Mouse (Mus musculus) neural tube, embryonic 13.5 days (tissue): ENCODE data around the gene BC017158. TPM values are rescaled to one million over a fixed set of nuclear protein-coding genes. Genes with fewer than 3 reads are reported as not detected.

Experiments used
- ATAC-seq: fragments of 200-750 bp; cut with Nextera tagmentation; 2 replicates; pipeline ENCODE4 v1.8.0; 2017; ENCODE audit warnings: low read depth, mild to moderate bottlenecking, moderate TSS enrichment, moderate library complexity
- H3K27ac ChIP-seq: fragments of 300-500 bp; sonication (generic); replicated peaks from 2 replicates; pipeline ENCODE4 v1.5.1; 2015; ENCODE audit warnings: moderate library complexity, mild to moderate bottlenecking, inconsistent platforms
- H3K27me3 ChIP-seq: fragments of 300-500 bp; sonication (generic); 2 replicates; pipeline ENCODE4 v1.6.1; 2015; ENCODE audit warnings: mild to moderate bottlenecking, inconsistent platforms
- H3K36me3 ChIP-seq: fragments of 300-500 bp; sonication (generic); 2 replicates; pipeline ENCODE4 v1.6.1; 2015; ENCODE audit warnings: mild to moderate bottlenecking, inconsistent platforms
- H3K4me1 ChIP-seq: fragments of 300-500 bp; sonication (generic); replicated peaks from 2 replicates; pipeline ENCODE4 v1.6.1; 2015; ENCODE audit warnings: inconsistent platforms
- H3K4me2 ChIP-seq: fragments of 300-500 bp; sonication (generic); 2 replicates; pipeline ENCODE4 v1.6.1; 2015; ENCODE audit warnings: inconsistent platforms, mild to moderate bottlenecking, moderate library complexity
- H3K4me3 ChIP-seq: fragments of 300-500 bp; sonication (generic); 2 replicates; pipeline ENCODE4 v1.5.1; 2015; ENCODE audit warnings: mild to moderate bottlenecking, inconsistent platforms
- H3K9ac ChIP-seq: fragments of 300-500 bp; sonication (generic); 2 replicates; pipeline ENCODE4 v1.6.1; 2015; ENCODE audit warnings: moderate library complexity, mild to moderate bottlenecking, inconsistent platforms
- H3K9me3 ChIP-seq: fragments of 300-500 bp; sonication (generic); 2 replicates; pipeline ENCODE4 v1.6.1; 2016; ENCODE audit warnings: inconsistent platforms
- WGBS: fragments of 180-500 bp; shearing (Covaris S2); methylation state at CpG from one replicate; pipeline ENCODE4 v1.1.7; 2015; 5-methylcytosine and 5-hydroxymethylcytosine counted together
- polyA plus RNA-seq: library from polyadenylated mRNA; unstranded; fragments of >200 nt; fragmentation: Nextera tagmentation; extraction: Ambion mirVana; gene quantifications from 2 replicates; pipeline ENCODE4 v1.2.1, GENCODE M21; 2015

Gene BC017158
- polyA plus RNA-seq, 1 experiment from 2014 or later = 19.7 TPM

- H3K27me3 ChIP-seq = no peaks in the 10 kb centered on the region
- no peak overlapping the region for H3K27ac ChIP-seq
- H3K9me3 ChIP-seq = no peaks in the 10 kb centered on the region
- no peak for ATAC-seq
- H3K4me1 ChIP-seq = 0 out of 2 replicates have a peak, but pooled peaks cover 5% of the 10 kb centered on the region
- no peak overlapping the region for H3K4me3 ChIP-seq
- 91% methylated on average over 2 of the region's 2 CpGs for WGBS
- no peaks in the 10 kb centered on the region for H3K36me3 ChIP-seq
- no peak overlapping the region for H3K4me2 ChIP-seq
- H3K9ac ChIP-seq = no peak overlapping the region
Observed at GRCm38 (mm10) chr7:128320219-128320816, 22.3 kb upstream of the BC017158 start.

GRCm38 (mm10) chr7:128319140-128319539 lies 21.2 kb upstream of the BC017158 start:
- no peak for ATAC-seq
- H3K9me3 ChIP-seq = no peaks in the 10 kb centered on the region
- H3K36me3 ChIP-seq = no peaks in the 10 kb centered on the region
- H3K27me3 ChIP-seq = no peaks in the 10 kb centered on the region
- WGBS = 88% methylated on average over 7 of the region's 7 CpGs
- no peak overlapping the region for H3K4me3 ChIP-seq
- no peak overlapping the region for H3K27ac ChIP-seq
- H3K4me2 ChIP-seq = no peak overlapping the region
- H3K4me1 ChIP-seq = 0 out of 2 replicates have a peak, but pooled peaks cover 5% of the 10 kb centered on the region
- no peak overlapping the region for H3K9ac ChIP-seq

- no peak overlapping the region for H3K9ac ChIP-seq
- 57% methylated on average over 4 of the region's 4 CpGs for WGBS
- H3K4me2 ChIP-seq = no peak overlapping the region
Observed at GRCm38 (mm10) chr7:128317011-128317410, 19.0 kb upstream of the BC017158 start.

DNA sequence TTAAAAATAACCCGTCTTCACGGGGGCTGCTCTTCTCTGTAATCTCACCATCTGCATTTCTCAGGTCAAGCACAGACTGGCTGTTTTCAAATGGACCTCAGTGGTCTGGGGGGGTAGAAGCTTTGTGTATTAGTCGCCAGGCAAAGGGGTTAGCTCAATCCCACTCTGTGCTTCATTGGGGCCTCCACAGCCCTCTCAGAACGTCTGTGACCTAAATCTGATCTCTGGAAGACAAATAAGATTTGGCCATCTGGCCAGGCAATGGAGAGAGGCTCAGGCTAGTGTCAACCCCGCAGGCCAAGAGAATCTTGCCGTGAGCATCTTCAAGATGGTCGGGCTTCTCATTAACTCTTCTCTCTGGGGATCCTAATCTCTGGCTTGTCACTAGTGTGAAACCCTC lies 16.5 kb upstream of the BC017158 start:
- Histone ChIP-seq H3K9me3 (no peaks in the 10 kb centered on the region), H3K4me2 (no peak overlapping the region), H3K36me3 (no peaks in the 10 kb centered on the region), H3K27me3 (no peaks in the 10 kb centered on the region), H3K9ac (no peak overlapping the region), H3K27ac (no peak overlapping the region), H3K4me1 (no peaks in the 10 kb centered on the region), H3K4me3 (no peak overlapping the region)
- no peak for ATAC-seq
- WGBS = 83% methylated on average over 7 of the region's 7 CpGs

More at GRCm38 (mm10) chr7:128317011-128317410, 19.0 kb upstream of the BC017158 start:
- Histone ChIP-seq H3K9me3 (no peaks in the 10 kb centered on the region), H3K27ac (no peak overlapping the region), H3K36me3 (no peaks in the 10 kb centered on the region), H3K4me1 (0 out of 2 replicates have a peak, but pooled peaks cover 5% of the 10 kb centered on the region), H3K4me3 (no peak overlapping the region), H3K27me3 (no peaks in the 10 kb centered on the region)
- no peak for ATAC-seq

DNA sequence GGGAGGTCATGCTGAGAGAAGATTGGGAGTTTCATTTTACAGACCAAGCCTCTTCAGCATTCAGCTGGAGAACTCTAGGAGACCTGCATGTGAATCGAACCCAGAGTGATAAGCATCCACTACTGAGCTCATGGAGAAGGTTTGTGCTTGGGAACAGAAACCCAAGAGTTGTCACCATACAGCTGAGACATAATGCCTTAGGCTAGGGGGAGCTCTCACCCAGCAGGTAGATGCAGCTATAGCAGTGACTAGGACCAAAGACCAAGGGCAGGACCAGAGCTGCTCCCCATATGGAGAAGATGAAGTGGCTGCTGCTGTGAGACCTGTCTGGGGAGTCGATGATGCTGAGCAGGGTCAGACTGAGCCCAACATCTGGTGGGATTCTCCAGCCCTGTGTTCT lies 15.6 kb upstream of the BC017158 start:
- Histone ChIP-seq H3K27ac (no peak overlapping the region), H3K9me3 (no peaks in the 10 kb centered on the region), H3K36me3 (no peaks in the 10 kb centered on the region), H3K9ac (no peak overlapping the region), H3K4me2 (no peak overlapping the region), H3K27me3 (no peaks in the 10 kb centered on the region), H3K4me3 (no peak overlapping the region), H3K4me1 (no peaks in the 10 kb centered on the region)
- no peak for ATAC-seq
- 81% methylated on average over 2 of the region's 2 CpGs for WGBS

GRCm38 (mm10) chr7:128312375-128313059 lies 14.5 kb upstream of the BC017158 start:
- Histone ChIP-seq H3K4me2 (no peak overlapping the region), H3K9ac (no peak overlapping the region), H3K36me3 (no peaks in the 10 kb centered on the region), H3K9me3 (no peaks in the 10 kb centered on the region), H3K4me1 (no peaks in the 10 kb centered on the region), H3K4me3 (no peak overlapping the region), H3K27ac (no peak overlapping the region), H3K27me3 (no peaks in the 10 kb centered on the region)
- no peak for ATAC-seq
- 54% methylated on average over 13 of the region's 13 CpGs for WGBS

- H3K9ac ChIP-seq = no peak overlapping the region
Observed at GRCm38 (mm10) chr7:128311811-128312210, 13.8 kb upstream of the BC017158 start.

GRCm38 (mm10) chr7:128311263-128311662 lies 13.3 kb upstream of the BC017158 start:
- Histone ChIP-seq H3K4me1 (no peaks in the 10 kb centered on the region), H3K36me3 (no peaks in the 10 kb centered on the region), H3K9ac (no peak overlapping the region), H3K4me2 (no peak overlapping the region), H3K4me3 (no peak overlapping the region), H3K27ac (no peak overlapping the region), H3K27me3 (no peaks in the 10 kb centered on the region), H3K9me3 (no peaks in the 10 kb centered on the region)
- 38% methylated on average over 3 of the region's 3 CpGs for WGBS
- ATAC-seq = no peak

More at GRCm38 (mm10) chr7:128311811-128312210, 13.8 kb upstream of the BC017158 start:
- H3K9me3 ChIP-seq = no peaks in the 10 kb centered on the region
- 67% methylated on average over 8 of the region's 8 CpGs for WGBS
- H3K27me3 ChIP-seq = no peaks in the 10 kb centered on the region
- no peak overlapping the region for H3K4me2 ChIP-seq
- H3K4me3 ChIP-seq = no peak overlapping the region
- no peak for ATAC-seq
- H3K4me1 ChIP-seq = no peaks in the 10 kb centered on the region
- H3K36me3 ChIP-seq = no peaks in the 10 kb centered on the region
- H3K27ac ChIP-seq = no peak overlapping the region

- WGBS = 82% methylated on average over 8 of the region's 8 CpGs
- H3K4me1 ChIP-seq = no peaks in the 10 kb centered on the region
- H3K9ac ChIP-seq = no peak overlapping the region
- no peaks in the 10 kb centered on the region for H3K9me3 ChIP-seq
- ATAC-seq = no peak
- no peak overlapping the region for H3K4me3 ChIP-seq
- H3K27ac ChIP-seq = no peak overlapping the region
- no peaks in the 10 kb centered on the region for H3K36me3 ChIP-seq
- no peaks in the 10 kb centered on the region for H3K27me3 ChIP-seq
- H3K4me2 ChIP-seq = no peak overlapping the region
Observed at GRCm38 (mm10) chr7:128310229-128310688, 12.3 kb upstream of the BC017158 start.

DNA sequence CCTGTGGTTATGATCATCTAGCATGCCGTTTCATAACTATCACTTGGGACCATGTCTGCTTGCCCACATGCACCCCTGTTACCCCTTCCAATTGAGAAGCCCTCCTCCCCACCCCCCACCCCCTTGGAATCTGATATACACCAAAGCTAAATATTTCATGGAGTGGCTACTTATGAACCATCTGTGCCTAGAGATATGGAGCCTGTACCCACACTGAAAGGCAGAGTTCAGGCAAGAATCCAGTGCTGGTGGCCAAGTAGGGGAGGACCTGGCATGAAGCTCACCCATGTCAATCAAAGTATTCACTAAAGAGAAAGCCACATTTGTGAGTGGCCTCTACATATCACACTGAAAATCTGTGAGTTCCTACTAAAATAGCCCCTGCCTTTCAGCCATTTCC lies 11.8 kb upstream of the BC017158 start:
- ATAC-seq = no peak
- no peak overlapping the region for H3K4me2 ChIP-seq
- H3K4me3 ChIP-seq = no peak overlapping the region
- H3K9ac ChIP-seq = no peak overlapping the region
- no peaks in the 10 kb centered on the region for H3K27me3 ChIP-seq
- H3K9me3 ChIP-seq = no peaks in the 10 kb centered on the region
- WGBS = 64% methylated on average over 1 of the region's 1 CpGs
- H3K36me3 ChIP-seq = no peaks in the 10 kb centered on the region
- no peak overlapping the region for H3K27ac ChIP-seq
- no peaks in the 10 kb centered on the region for H3K4me1 ChIP-seq

DNA sequence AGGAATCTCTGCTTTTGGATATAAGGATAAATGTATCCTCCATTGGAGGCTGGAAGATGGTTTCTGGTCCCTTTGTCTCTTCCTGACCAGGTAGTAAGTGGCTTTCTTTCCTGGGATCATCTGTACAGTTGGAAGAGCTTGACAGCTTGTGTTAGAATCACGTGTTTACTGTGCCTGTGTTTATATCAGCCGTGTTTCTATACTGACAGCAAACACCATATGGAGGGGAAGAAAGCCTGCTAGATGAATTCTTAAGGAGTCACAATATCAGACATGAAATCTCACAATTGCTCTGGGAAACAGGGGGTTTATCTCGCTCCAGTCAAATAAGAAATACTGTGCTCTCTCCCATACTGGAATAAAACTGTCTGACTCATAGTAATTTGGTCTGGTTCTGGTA lies 11.2 kb upstream of the BC017158 start:
- no peak overlapping the region for H3K27ac ChIP-seq

DNA sequence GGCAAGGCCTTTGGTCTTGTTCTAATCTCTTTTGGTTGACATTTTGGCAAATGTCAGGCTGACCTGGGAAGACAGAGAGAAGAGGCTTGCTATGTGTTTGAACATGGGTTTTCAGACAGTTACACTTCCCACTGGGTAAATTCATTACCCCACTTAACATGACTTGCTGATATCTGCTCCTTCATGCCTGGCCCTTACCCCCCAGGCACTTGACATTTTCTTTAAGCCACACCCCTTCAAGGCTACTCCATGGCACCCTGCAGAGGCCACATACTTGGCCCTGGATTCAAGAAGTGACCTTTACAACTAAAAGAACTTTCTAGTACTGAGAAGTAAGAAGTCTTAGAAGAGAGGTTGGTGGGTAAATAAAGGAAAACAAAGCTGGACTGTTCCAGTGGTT lies 9.9 kb upstream of the BC017158 start:
- Histone ChIP-seq H3K4me3 (no peak overlapping the region), H3K4me2 (no peak overlapping the region), H3K9ac (no peak overlapping the region), H3K4me1 (no peaks in the 10 kb centered on the region), H3K27ac (no peak overlapping the region), H3K27me3 (no peaks in the 10 kb centered on the region), H3K36me3 (no peaks in the 10 kb centered on the region), H3K9me3 (no peaks in the 10 kb centered on the region)
- ATAC-seq = no peak

More for the DNA sequence above, 11.2 kb upstream of the BC017158 start:
- no peak for ATAC-seq
- Histone ChIP-seq H3K9ac (no peak overlapping the region), H3K27me3 (no peaks in the 10 kb centered on the region), H3K4me2 (no peak overlapping the region), H3K4me3 (no peak overlapping the region), H3K9me3 (no peaks in the 10 kb centered on the region), H3K36me3 (no peaks in the 10 kb centered on the region), H3K4me1 (no peaks in the 10 kb centered on the region)
- WGBS = 75% methylated on average over 3 of the region's 3 CpGs

- no peaks in the 10 kb centered on the region for H3K36me3 ChIP-seq
- H3K9ac ChIP-seq = no peak overlapping the region
- no peaks in the 10 kb centered on the region for H3K27me3 ChIP-seq
- H3K27ac ChIP-seq = no peak overlapping the region
- no peaks in the 10 kb centered on the region for H3K9me3 ChIP-seq
- H3K4me1 ChIP-seq = no peaks in the 10 kb centered on the region
- no peak overlapping the region for H3K4me3 ChIP-seq
- ATAC-seq = no peak
- no peak overlapping the region for H3K4me2 ChIP-seq
- WGBS = 3% methylated on average over 5 of the region's 5 CpGs
Observed at GRCm38 (mm10) chr7:128304907-128305306, 6.9 kb upstream of the BC017158 start.
